Mouse (Mus musculus) right cerebral cortex, postnatal 10 days (tissue): ENCODE measurements around the gene B3gnt6.
A peak's percentile ranks its signal among the peaks of the same experiment; 100 is the strongest.

Experiments
- DNase-seq, 2 experiments: peaks; one replicate each; pipeline ENCODE4 v3.0.0; 2021; ENCODE audit warnings: low spot score in 2 of 2

B3gnt6 gene

GRCm38 (mm10) chr7:98177566-98177928 lies 21.7 kb downstream of the B3gnt6 start:
- no peak for DNase-seq

- no peak for DNase-seq
Measured at GRCm38 (mm10) chr7:98177071-98177485, 22.2 kb downstream of the B3gnt6 start.

DNA sequence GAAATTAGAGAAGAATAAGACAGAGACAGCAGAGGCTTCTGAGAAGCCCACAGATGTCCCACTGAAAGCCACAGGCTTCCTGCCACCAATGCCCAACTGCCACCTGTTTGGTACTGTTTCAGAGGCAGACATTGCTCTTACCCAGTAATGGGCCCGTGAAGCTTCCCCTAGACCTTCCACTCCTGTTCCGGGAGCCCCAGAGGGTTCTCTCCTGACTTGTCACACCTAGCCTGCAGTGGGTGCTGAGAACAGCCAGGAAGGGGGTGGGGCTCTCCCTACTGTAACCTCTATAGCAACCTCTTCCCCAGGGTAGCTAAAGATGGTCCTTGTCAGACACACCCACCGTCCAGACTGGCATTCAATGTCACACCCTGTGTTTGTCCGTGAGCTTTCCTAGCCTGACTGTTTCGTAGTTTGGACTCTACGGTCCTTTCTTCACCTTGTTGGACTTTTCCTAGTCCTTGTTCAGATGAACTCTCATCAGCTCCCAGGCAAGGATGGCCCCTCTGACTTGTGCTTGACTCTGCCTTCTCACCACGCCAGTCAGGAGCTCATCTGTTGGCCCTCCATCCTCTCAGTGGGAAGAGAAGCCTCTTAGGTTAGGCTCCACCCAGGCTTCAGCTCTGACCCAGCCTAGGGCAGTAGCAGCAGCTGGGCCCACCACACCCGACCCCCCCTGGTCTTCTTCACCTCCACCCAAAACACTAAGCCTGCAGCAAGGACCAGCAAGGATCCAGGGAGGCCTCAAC lies 22.8 kb downstream of the B3gnt6 start:
- DNase-seq = no peak

DNA sequence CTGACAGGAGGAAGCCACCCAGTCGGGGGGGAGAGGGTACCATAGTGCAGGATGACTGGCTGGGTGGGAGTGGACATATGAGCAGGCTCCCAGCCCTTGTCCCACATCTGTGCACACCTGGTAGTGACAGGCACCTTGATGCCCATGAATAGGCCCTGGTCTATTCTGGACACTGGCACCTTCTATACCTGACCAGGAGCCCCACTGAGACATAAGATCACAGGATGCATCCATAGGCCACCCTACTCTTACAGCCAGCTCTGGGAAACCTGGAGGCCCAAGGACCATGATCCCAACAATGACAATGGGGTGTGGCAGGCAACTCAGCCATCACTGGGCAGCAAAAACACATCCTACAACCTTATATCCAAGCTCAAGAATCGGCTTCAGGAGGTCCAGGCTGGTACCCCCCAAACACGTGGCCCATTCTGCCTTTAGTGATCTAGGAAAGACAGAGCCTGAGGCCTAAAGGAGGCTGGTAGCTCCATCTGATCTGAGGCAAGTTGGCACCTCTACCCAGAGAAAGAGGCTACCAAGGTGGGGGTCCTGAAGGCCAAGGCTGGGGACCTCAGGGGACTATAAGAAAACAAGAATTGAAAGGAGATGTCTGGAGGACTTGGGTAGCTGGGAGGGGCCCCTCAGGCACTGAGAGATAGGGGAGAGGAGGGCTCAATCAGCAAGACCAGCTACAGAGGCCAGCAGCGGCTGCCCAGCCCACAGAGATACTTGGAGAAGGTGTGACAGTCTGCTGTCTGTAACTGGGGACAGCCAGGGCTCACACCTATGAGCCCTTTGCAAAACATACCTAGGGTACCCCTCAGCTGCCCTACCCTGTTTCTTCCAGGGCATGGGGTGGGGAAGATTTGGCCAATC lies 24.2 kb downstream of the B3gnt6 start:
- no peak for DNase-seq

- DNase-seq = no peak
Measured at GRCm38 (mm10) chr7:98173408-98173807, 25.9 kb downstream of the B3gnt6 start.

DNA sequence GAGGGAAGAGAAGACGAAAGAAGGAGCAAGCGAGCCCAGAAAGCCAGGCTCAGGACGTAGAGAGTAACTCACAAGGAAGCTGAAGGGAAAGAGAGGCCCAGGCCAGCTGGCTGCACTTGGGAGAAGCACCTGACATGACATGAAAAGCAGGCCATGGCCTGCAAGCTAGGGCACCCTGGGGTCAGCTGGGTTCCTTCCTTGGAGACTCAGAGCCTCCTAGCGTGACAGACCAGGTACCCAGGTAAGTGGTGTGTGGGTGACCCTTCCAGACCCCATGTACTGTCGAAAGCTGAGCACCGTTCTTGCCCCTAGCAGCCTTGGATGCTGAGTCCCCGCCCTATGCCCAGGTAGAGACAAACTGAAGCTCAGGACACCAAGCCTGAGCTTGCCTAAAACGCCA lies 26.6 kb downstream of the B3gnt6 start:
- DNase-seq = no peak

- peak in 1 of 2 experiments; percentile 25 for DNase-seq
Measured at GRCm38 (mm10) chr7:98171141-98172073, 27.9 kb downstream of the B3gnt6 start.

DNA sequence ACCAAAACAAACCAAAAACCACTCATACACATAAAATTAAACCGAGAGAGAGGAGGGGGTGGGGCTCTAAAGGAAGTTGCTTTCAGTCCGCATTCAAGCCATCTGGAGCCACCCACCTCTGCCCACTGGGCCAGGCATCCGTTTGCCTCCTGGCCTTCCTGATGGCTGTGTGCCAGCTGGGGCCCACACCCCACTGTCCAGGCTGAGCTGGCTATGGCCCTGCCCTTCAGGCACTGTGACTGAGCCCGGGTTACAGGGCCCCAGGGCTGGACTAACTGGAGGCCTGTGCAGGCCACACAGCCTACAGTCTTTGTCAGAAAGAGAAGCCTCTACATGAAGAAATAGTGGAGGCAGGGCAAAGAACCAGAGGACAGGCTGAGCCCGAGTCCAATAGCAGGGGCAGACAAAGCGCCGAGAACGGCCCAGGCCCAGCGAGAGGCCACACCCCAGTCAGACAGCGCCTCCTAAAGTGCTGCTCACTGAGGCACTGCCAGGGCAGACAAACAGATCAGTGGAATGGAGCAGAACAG lies 34.2 kb downstream of the B3gnt6 start:
- no peak for DNase-seq

- DNase-seq = no peak
Measured at GRCm38 (mm10) chr7:98164382-98164998, 34.8 kb downstream of the B3gnt6 start.

- no peak for DNase-seq
Measured at GRCm38 (mm10) chr7:98163700-98164099, 35.6 kb downstream of the B3gnt6 start.

DNA sequence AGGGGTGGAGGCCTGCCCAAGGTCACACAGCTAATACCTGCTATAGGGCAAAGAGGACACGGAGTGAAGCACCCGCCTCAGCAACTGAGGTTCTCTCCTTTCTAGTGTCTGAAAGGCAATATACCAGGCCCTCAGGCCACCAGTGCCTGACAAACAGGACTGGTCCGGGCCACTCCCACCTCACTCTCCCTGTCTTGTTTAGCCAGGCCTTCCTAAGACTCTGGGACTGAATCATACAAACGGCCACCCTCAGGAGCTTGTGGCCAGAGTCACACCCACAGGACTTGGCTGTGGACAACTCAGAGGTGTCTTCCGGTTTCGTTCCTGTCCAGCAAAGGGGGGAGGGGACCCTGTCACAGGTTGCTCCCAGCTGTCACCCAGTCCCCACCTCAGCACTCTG lies 37.0 kb downstream of the B3gnt6 start:
- DNase-seq = no peak

DNA sequence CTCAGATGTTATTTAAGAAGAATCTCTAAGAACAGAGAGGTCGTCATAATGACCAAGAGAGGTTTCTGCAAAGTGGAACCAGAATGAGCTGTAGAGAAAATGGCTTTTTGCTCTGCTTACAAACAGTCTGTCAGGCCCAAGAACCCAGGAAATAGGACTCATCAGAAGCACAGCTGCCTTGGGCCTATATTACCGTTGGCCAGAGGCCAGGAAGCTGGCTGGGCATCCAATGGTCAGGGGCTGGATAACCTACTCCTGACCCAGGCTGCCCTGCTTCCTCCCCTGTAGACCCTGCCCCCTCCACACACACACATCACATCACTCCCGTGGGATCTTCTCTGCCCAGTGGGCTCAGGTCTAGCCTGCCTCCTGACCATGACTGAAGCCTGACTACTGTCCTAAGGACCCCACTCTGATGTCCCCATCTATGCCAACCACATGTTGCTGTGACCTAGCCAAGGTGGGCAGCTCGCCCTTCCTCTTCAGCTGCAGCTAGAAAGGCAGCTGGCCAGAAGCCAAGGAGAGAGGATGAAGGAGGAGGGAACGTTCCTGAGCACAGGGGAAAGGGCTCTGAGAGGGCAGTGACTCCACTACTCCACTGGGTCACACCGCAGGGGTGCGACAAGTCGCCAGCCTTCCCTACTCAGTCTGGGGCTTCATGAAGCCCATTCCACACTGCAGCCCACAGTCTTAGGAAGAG lies 39.1 kb downstream of the B3gnt6 start:
- DNase-seq = no peak

DNA sequence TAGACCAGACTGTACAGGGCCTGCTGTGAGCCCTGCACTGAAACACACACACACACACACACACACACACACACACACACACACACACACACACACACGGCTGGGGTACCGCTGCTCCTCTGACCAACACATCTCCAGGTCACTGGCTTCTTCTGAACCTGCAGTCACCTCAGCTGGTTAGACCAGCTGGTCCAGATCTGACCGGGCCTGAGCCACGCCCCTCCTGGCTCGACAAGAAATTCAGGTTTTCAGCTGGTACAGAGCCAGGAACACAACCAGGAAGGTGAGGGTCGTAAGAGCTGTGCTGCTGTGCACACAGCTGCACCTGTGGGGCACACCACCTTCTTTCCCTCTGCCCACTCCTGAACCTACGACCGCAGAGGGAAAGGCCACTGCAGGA lies 40.8 kb downstream of the B3gnt6 start:
- DNase-seq = no peak

GRCm38 (mm10) chr7:98157636-98158332 lies 41.5 kb downstream of the B3gnt6 start:
- no peak for DNase-seq

- no peak for DNase-seq
Measured at GRCm38 (mm10) chr7:98156280-98156665, 43.0 kb downstream of the B3gnt6 start.

- DNase-seq = peak; percentile 75 to 84
Measured at GRCm38 (mm10) chr7:98155546-98156279, 43.6 kb downstream of the B3gnt6 start.

DNA sequence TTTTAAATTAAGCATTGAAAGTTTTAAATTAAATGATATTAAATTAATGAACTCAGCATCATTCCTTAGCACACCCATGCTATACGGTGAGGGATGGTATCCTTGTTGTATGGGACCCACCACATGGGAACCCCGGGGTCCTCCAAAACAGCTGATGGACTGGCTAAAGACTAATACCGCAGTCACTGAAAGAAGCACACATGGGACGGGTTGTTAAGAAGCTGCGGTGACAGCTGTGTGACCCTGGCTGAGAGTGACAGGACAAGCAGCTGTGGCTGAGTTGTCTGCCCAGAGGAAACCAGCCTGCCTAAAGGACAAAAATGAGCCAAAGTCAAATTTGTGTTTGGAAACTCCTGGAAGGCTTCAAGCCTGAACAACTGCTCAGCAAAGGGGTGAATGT lies 45.4 kb downstream of the B3gnt6 start:
- DNase-seq = no peak

DNA sequence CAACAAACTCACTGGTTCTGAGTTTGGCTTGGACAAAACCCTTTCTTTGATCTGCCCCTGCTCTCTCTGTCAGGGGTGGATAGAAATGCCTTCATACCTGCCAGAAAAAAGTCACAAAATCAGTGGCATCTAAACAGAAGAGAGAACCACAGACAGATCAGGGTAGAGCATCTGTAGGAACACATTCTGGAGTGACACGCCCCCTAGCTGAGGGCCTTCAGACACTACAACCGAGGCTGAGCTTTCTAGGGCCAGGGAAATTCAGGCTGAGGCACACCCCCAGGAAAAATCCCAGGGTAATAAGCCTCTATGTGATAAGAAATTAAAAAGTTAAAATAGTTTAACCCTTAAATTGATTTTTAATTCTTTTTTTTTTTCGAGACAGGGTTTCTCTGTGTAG lies 45.9 kb downstream of the B3gnt6 start:
- no peak for DNase-seq

- DNase-seq = no peak
Measured at GRCm38 (mm10) chr7:98152400-98152799, 46.9 kb downstream of the B3gnt6 start.
